Mouse (Mus musculus) midbrain, embryonic 15.5 days (tissue): ENCODE results near the gene Tmem53. TPM values are rescaled to one million over a fixed set of nuclear protein-coding genes. Genes with fewer than 3 reads are reported as not detected.

ENCODE experiments used
- ATAC-seq: fragments of 200-750 bp; cut with Nextera tagmentation; replicated peaks from 2 replicates; pipeline ENCODE4 v1.8.0; 2017; ENCODE audit warnings: moderate TSS enrichment
- H3K27ac ChIP-seq: fragments of 300-500 bp; sonication (generic); 2 replicates; pipeline ENCODE4 v1.5.1; 2015; ENCODE audit warnings: mild to moderate bottlenecking, inconsistent platforms
- H3K27me3 ChIP-seq: fragments of 300-500 bp; sonication (generic); replicated peaks from 2 replicates; pipeline ENCODE4 v1.6.1; 2015; ENCODE audit warnings: inconsistent platforms
- H3K36me3 ChIP-seq: fragments of 300-500 bp; sonication (generic); replicated peaks from 2 replicates; pipeline ENCODE4 v1.6.1; 2015; ENCODE audit warnings: inconsistent platforms
- H3K4me1 ChIP-seq: fragments of 300-500 bp; sonication (generic); 2 replicates; pipeline ENCODE4 v1.6.1; 2015; ENCODE audit warnings: inconsistent platforms
- H3K4me2 ChIP-seq: fragments of 300-500 bp; sonication (generic); 2 replicates; pipeline ENCODE4 v1.6.1; 2015; ENCODE audit warnings: inconsistent platforms, mild to moderate bottlenecking, moderate library complexity
- H3K4me3 ChIP-seq: fragments of 300-500 bp; sonication (generic); 2 replicates; pipeline ENCODE4 v1.5.1; 2015; ENCODE audit warnings: mild to moderate bottlenecking, inconsistent platforms
- H3K9ac ChIP-seq: fragments of 300-500 bp; sonication (generic); 2 replicates; pipeline ENCODE4 v1.6.1; 2015; ENCODE audit warnings: mild to moderate bottlenecking, inconsistent platforms
- H3K9me3 ChIP-seq: fragments of 300-500 bp; sonication (generic); 2 replicates; pipeline ENCODE4 v1.6.1; 2016; ENCODE audit warnings: inconsistent platforms
- WGBS: fragments of 180-500 bp; shearing (Covaris S2); methylation state at CpG from one replicate; pipeline ENCODE4 v1.1.7; 2015; ENCODE audit warnings: mixed read lengths; 5-methylcytosine and 5-hydroxymethylcytosine counted together
- polyA plus RNA-seq: library from polyadenylated mRNA; unstranded; fragments of >200 nt; fragmentation: Nextera tagmentation; extraction: Ambion mirVana; gene quantifications from 2 replicates; pipeline ENCODE4 v1.2.1, GENCODE M21; 2015

The Tmem53 gene
- polyA plus RNA-seq, 1 experiment from 2014 or later, result 9.6 TPM

GRCm38 (mm10) chr4:117224122-117224521 lies 27.6 kb upstream of the Tmem53 start:
- no peaks in the 10 kb centered on the region for H3K27me3 ChIP-seq
- H3K36me3 ChIP-seq, result no peaks in the 10 kb centered on the region
- no peak overlapping the region for H3K27ac ChIP-seq
- no peak overlapping the region for H3K4me2 ChIP-seq
- no peak overlapping the region for H3K4me3 ChIP-seq
- ATAC-seq, result no peak
- no peak overlapping the region for H3K9ac ChIP-seq
- WGBS, result 75% methylated on average over 8 of the region's 8 CpGs
- H3K9me3 ChIP-seq, result no peaks in the 10 kb centered on the region
- no peaks in the 10 kb centered on the region for H3K4me1 ChIP-seq

GRCm38 (mm10) chr4:117225250-117225649 lies 26.5 kb upstream of the Tmem53 start:
- H3K9ac ChIP-seq, result no peak overlapping the region
- no peaks in the 10 kb centered on the region for H3K4me1 ChIP-seq
- H3K27ac ChIP-seq, result no peak overlapping the region
- H3K4me3 ChIP-seq, result no peak overlapping the region
- no peaks in the 10 kb centered on the region for H3K36me3 ChIP-seq
- H3K9me3 ChIP-seq, result no peaks in the 10 kb centered on the region
- no peak overlapping the region for H3K4me2 ChIP-seq
- ATAC-seq, result no peak
- no peaks in the 10 kb centered on the region for H3K27me3 ChIP-seq

GRCm38 (mm10) chr4:117229590-117229989 lies 22.2 kb upstream of the Tmem53 start:
- Histone ChIP-seq H3K27me3 (no peaks in the 10 kb centered on the region), H3K27ac (no peak overlapping the region), H3K36me3 (no peaks in the 10 kb centered on the region), H3K9me3 (no peaks in the 10 kb centered on the region), H3K4me3 (no peak overlapping the region), H3K4me1 (no peaks in the 10 kb centered on the region), H3K9ac (no peak overlapping the region), H3K4me2 (no peak overlapping the region)
- WGBS, result 76% methylated on average over 15 of the region's 15 CpGs
- ATAC-seq, result no peak

- Histone ChIP-seq H3K27me3 (no peaks in the 10 kb centered on the region), H3K9ac (no peak overlapping the region), H3K4me3 (no peak overlapping the region), H3K4me2 (no peak overlapping the region), H3K27ac (no peak overlapping the region), H3K36me3 (no peaks in the 10 kb centered on the region), H3K4me1 (no peaks in the 10 kb centered on the region), H3K9me3 (no peaks in the 10 kb centered on the region)
- no peak for ATAC-seq
- 47% methylated on average over 10 of the region's 10 CpGs for WGBS
Measured at GRCm38 (mm10) chr4:117230331-117230730, 21.4 kb upstream of the Tmem53 start.

GRCm38 (mm10) chr4:117231208-117231607 lies 20.5 kb upstream of the Tmem53 start:
- H3K4me3 ChIP-seq, result no peak overlapping the region
- WGBS, result 86% methylated on average over 2 of the region's 2 CpGs
- H3K27ac ChIP-seq, result no peak overlapping the region
- no peaks in the 10 kb centered on the region for H3K9me3 ChIP-seq
- no peaks in the 10 kb centered on the region for H3K27me3 ChIP-seq
- no peak overlapping the region for H3K9ac ChIP-seq
- ATAC-seq, result no peak
- H3K4me1 ChIP-seq, result no peaks in the 10 kb centered on the region
- H3K36me3 ChIP-seq, result no peaks in the 10 kb centered on the region
- no peak overlapping the region for H3K4me2 ChIP-seq

GRCm38 (mm10) chr4:117234166-117234741 lies 17.5 kb upstream of the Tmem53 start:
- Histone ChIP-seq H3K4me2 (no peak overlapping the region), H3K9ac (no peak overlapping the region), H3K4me3 (no peak overlapping the region), H3K9me3 (no peaks in the 10 kb centered on the region), H3K27me3 (no peaks in the 10 kb centered on the region), H3K4me1 (no peaks in the 10 kb centered on the region), H3K36me3 (no peaks in the 10 kb centered on the region), H3K27ac (no peak overlapping the region)
- WGBS, result 77% methylated on average over 7 of the region's 7 CpGs
- ATAC-seq, result no peak

GRCm38 (mm10) chr4:117235822-117236221 lies 15.9 kb upstream of the Tmem53 start:
- Histone ChIP-seq H3K36me3 (no peaks in the 10 kb centered on the region), H3K27ac (no peak overlapping the region), H3K9ac (no peak overlapping the region), H3K4me1 (no peaks in the 10 kb centered on the region), H3K27me3 (no peaks in the 10 kb centered on the region), H3K4me2 (no peak overlapping the region), H3K9me3 (no peaks in the 10 kb centered on the region), H3K4me3 (no peak overlapping the region)
- WGBS, result 55% methylated on average over 4 of the region's 4 CpGs
- ATAC-seq, result no peak

- H3K9ac ChIP-seq, result no peak overlapping the region
- H3K27me3 ChIP-seq, result no peaks in the 10 kb centered on the region
- no peak overlapping the region for H3K27ac ChIP-seq
- no peak overlapping the region for H3K4me2 ChIP-seq
- no peaks in the 10 kb centered on the region for H3K9me3 ChIP-seq
- H3K36me3 ChIP-seq, result no peaks in the 10 kb centered on the region
- no peaks in the 10 kb centered on the region for H3K4me1 ChIP-seq
- no peak for ATAC-seq
- H3K4me3 ChIP-seq, result no peak overlapping the region
- 61% methylated on average over 2 of the region's 2 CpGs for WGBS
Measured at GRCm38 (mm10) chr4:117239153-117239552, 12.6 kb upstream of the Tmem53 start.

GRCm38 (mm10) chr4:117240867-117241266 lies 10.9 kb upstream of the Tmem53 start:
- no peak for ATAC-seq
- Histone ChIP-seq H3K4me3 (no peak overlapping the region), H3K9me3 (no peaks in the 10 kb centered on the region), H3K4me1 (no peaks in the 10 kb centered on the region), H3K36me3 (no peaks in the 10 kb centered on the region), H3K27ac (no peak overlapping the region), H3K9ac (no peak overlapping the region), H3K27me3 (no peaks in the 10 kb centered on the region), H3K4me2 (no peak overlapping the region)
- WGBS, result 77% methylated on average over 6 of the region's 6 CpGs

GRCm38 (mm10) chr4:117250982-117251381 lies 769 bp upstream of the Tmem53 start:
- no peak overlapping the region for H3K27ac ChIP-seq
- H3K4me3 ChIP-seq, result no peak overlapping the region
- peak overlapping the region; percentile 63 for H3K4me2 ChIP-seq
- H3K27me3 ChIP-seq, result no peaks in the 10 kb centered on the region
- 81% methylated on average over 1 of the region's 1 CpGs for WGBS
- no peaks in the 10 kb centered on the region for H3K9me3 ChIP-seq
- ATAC-seq, result no peak
- no peak overlapping the region for H3K9ac ChIP-seq
- peaks cover 12% of the 10 kb centered on the region for H3K4me1 ChIP-seq
- no peaks in the 10 kb centered on the region for H3K36me3 ChIP-seq

GRCm38 (mm10) chr4:117252351-117252750 lies 600 bp downstream of the Tmem53 start:
- peak overlapping the region; percentile 67 for H3K27ac ChIP-seq
- peak; percentile 51 for ATAC-seq

GRCm38 (mm10) chr4:117252755-117253154 lies 1.0 kb downstream of the Tmem53 start:
- ATAC-seq, result no peak
- WGBS, result 93% methylated on average over 5 of the region's 5 CpGs
- H3K4me2 ChIP-seq, result peak overlapping the region; percentile 63
- H3K4me1 ChIP-seq, result peaks cover 12% of the 10 kb centered on the region
- no peaks in the 10 kb centered on the region for H3K27me3 ChIP-seq
- no peaks in the 10 kb centered on the region for H3K9me3 ChIP-seq
- H3K9ac ChIP-seq, result no peak overlapping the region
- peak overlapping the region; percentile 53; the same call in 1 of the 2 replicates for H3K4me3 ChIP-seq
- no peak overlapping the region for H3K27ac ChIP-seq
- no peaks in the 10 kb centered on the region for H3K36me3 ChIP-seq

More at GRCm38 (mm10) chr4:117252351-117252750, 600 bp downstream of the Tmem53 start:
- H3K4me3 ChIP-seq, result peak overlapping the region; percentile 53
- no peaks in the 10 kb centered on the region for H3K9me3 ChIP-seq
- H3K27me3 ChIP-seq, result no peaks in the 10 kb centered on the region
- H3K36me3 ChIP-seq, result no peaks in the 10 kb centered on the region
- peaks cover 12% of the 10 kb centered on the region for H3K4me1 ChIP-seq
- 23% methylated on average over 5 of the region's 5 CpGs for WGBS
- H3K4me2 ChIP-seq, result peak overlapping the region; percentile 63
- peak overlapping the region; percentile 47 for H3K9ac ChIP-seq

- no peaks in the 10 kb centered on the region for H3K27me3 ChIP-seq
Measured at GRCm38 (mm10) chr4:117253218-117254016, 1.7 kb downstream of the Tmem53 start.

More at GRCm38 (mm10) chr4:117253218-117254016, 1.7 kb downstream of the Tmem53 start:
- no peak overlapping the region for H3K4me3 ChIP-seq
- no peaks in the 10 kb centered on the region for H3K36me3 ChIP-seq
- WGBS, result 64% methylated on average over 12 of the region's 12 CpGs
- no peak overlapping the region for H3K27ac ChIP-seq
- peaks cover 12% of the 10 kb centered on the region for H3K4me1 ChIP-seq
- no peak overlapping the region for H3K9ac ChIP-seq
- ATAC-seq, result no peak
- no peaks in the 10 kb centered on the region for H3K9me3 ChIP-seq
- no peak overlapping the region for H3K4me2 ChIP-seq
